Mouse (Mus musculus): ENCODE results near the gene Fn3krp. TPM values are rescaled to one million over a fixed set of nuclear protein-coding genes. Genes with fewer than 3 reads are reported as not detected.
A peak's percentile ranks its signal among the peaks of the same experiment; 100 is the strongest.

The Fn3krp gene
- total RNA-seq, 2 experiments from 2014 or later = 18.8 to 42.9 TPM

- ATAC-seq (replicated peaks; ENCODE audit: low FRiP score, low TSS enrichment, poor library complexity, severe bottlenecking) = no peak
Measured at GRCm38 (mm10) chr11:121439686-121440292, 18.6 kb downstream of the Fn3krp start.

DNA sequence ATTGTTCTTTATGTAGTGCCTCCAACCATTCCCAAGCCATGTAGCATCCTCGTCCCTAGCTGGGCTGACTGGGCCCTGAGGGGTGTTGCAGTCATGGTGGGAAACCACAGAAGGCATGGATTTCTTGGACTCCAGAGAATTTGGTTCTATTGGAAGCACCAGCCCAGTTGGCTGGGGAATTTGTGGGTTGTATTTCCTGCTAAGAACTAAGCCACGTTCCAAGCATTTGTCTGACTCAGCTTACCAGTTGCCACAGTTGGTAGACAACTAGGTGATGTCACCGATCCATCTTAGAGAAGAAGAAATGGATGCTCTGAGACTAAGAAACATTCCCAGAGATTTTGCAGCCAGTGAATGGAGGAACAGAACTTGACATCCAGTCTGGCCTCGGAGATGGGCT is 20.5 kb downstream of the Fn3krp start:
- ATAC-seq (replicated peaks; ENCODE audit: low FRiP score, low TSS enrichment, poor library complexity, severe bottlenecking) = no peak

GRCm38 (mm10) chr11:121442076-121442475 is 20.9 kb downstream of the Fn3krp start:
- ATAC-seq (replicated peaks; ENCODE audit: low FRiP score, low TSS enrichment, poor library complexity, severe bottlenecking) = no peak

DNA sequence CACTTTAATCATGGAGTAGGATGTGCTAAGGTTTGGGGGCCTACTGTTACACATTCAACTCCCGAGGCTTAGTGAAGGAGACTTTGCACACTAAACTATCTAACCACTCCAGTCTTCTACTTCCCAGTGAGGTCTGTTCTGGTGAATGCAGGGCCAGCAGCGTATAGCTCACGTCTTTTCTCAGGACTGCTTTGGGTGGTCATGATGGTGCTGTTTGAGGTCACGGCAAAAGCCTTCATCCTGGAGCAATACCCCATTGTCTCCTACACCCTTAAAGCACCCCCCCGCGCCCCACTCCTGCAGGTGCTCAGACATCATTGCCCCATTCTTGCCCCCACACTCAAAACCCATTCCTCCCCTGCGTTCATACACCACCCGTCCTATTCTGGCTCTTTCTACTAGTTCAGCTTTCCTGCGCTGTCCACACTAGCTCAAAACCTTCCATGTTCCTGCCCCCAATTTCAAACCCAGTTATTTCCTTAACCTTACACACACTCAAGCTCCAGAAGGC is 30.1 kb downstream of the Fn3krp start:
- no peak for ATAC-seq (replicated peaks; ENCODE audit: low FRiP score, low TSS enrichment, poor library complexity, severe bottlenecking)

- peak; percentile 97 for ATAC-seq (replicated peaks; ENCODE audit: low FRiP score, low TSS enrichment, poor library complexity, severe bottlenecking)
Measured at GRCm38 (mm10) chr11:121451753-121452635, 30.8 kb downstream of the Fn3krp start, which contains the start of gene Tbcd. TSS of gene Tbcd (plus strand) at chr11:121451949.

DNA sequence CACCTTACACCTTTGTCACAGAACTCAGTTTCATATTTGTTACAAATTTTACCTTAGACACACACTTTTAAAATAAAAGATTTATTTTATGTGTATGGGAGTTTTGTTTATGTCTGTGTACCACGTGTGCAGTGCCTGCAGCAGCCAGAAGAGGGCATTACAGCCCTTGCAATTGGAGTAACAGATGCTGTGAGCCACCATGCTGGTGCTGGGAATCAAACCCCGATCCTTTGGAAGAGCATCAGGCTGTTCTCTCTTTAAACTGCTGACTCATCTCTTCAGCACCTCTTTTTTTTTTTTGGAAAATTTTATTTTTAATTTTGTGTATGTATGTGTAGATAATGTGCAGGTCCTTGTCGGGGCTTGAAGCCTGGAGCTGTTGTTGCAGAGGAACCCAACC is 36.7 kb downstream of the Fn3krp start:
- ATAC-seq (replicated peaks; ENCODE audit: low FRiP score, low TSS enrichment, poor library complexity, severe bottlenecking) = no peak

- ATAC-seq (replicated peaks; ENCODE audit: low FRiP score, low TSS enrichment, poor library complexity, severe bottlenecking) = no peak
Measured at GRCm38 (mm10) chr11:121467408-121467807, 46.2 kb downstream of the Fn3krp start.

DNA sequence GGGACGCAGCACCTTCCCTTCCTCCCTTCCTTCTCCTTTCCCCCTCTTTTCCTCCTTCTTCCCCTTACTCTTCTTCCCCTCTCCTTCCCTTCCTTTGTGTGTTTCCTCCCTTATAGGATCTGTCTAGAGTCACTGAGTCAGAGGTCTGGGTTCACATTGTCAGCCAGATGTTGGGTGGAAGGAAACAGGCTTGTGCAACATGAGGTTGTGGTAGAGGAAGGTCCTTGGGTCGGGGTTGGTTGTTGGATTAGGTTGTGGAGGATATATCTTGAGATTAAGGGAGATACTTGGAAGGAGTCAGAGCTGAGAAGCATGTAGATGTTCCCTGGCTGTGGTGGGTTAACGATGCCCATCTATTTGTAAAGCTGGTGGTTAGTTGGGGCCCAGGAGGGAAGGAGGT is 53.6 kb downstream of the Fn3krp start:
- no peak for ATAC-seq (replicated peaks; ENCODE audit: low FRiP score, low TSS enrichment, poor library complexity, severe bottlenecking)

DNA sequence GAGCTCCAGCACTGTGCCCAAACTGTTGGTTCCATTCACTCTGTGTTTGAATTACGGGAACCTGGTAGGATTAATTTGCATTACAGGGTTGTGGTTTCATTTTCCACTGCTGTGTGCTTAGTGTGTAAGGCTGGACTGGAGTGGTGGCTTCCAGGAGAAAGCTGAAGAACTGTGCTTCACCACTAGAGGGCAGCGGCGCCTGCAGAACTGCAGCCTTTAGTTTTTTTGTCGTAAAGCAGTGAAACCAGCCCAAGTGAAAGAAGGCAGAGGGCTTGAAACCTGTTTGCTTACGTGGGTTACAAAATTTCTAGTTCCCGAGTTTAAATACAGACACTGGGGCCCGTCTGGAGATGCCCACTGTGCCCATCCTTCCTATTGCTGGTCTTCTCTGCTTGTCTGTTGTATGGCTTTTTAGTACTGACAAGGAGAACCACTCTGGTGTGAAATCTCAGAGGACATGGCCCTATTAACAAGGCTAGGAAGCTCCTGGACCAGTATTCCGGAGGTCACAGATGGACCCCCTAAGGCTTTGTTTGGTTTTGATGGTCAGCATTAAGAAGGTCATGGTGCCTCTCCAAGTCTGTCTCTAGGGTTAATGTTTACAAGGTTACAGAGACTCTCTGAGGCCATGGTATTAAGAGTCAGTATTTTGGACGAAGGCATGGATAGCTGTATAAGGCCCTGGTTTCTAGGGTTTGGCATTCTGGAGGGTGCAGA is 54.7 kb downstream of the Fn3krp start:
- ATAC-seq (replicated peaks; ENCODE audit: low FRiP score, low TSS enrichment, poor library complexity, severe bottlenecking) = peak; percentile 69

DNA sequence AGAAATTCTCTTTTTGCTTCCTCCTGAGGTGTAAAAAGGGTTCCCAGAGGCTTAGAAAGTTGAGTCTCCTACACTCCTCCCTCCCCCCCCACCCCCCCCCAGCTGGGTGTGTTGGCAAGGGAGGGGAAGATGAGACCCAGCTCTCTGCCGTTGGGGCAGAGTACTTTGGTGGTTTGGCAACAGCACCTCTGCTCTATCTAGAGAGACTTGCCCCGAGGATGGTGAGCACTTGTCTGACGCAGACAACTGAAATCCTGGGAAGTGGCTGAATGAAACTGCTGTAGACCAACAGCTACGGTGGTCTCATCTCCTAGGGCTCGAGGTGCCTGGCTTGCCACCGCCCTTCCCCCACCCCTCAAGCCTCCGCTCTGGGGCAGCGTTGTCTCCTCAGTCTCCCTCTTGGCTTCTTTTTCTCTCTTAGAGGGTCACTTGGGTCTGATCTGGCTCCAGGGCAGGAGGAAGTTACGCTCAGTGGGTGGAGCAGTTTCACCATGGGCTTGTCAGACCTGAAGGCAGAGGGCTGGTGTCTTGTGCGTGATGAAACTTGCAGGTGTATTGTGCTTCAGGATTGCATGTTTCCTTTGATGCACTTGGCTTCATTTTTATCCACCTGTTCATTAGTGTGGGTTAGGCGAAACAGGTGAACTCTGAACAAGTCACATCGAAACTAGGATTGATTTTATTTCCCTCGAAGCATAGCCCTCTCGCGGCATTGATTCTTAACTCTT is 58.4 kb downstream of the Fn3krp start:
- ATAC-seq (replicated peaks; ENCODE audit: low FRiP score, low TSS enrichment, poor library complexity, severe bottlenecking) = peak; percentile 67

Other genes with a start within 250 kb of the Fn3krp start
- 7.2 and 7.7 TPM in 2 replicates for gene Hexdc, start 217.0 kb upstream of the Fn3krp start, total RNA-seq (2014; fragmentation: Nextera tagmentation)
- gene Hexdc, start 217.0 kb upstream of the Fn3krp start, total RNA-seq (2017) = 4.5 and 6.0 TPM in 2 replicates
- gene Ogfod3, start 216.7 kb upstream of the Fn3krp start, total RNA-seq (2014; fragmentation: Nextera tagmentation) = 7.8 and 16.0 TPM in 2 replicates
- gene Ogfod3, start 216.7 kb upstream of the Fn3krp start, total RNA-seq (2017) = 8.2 and 13.5 TPM in 2 replicates
- gene Cybc1, start 192.1 kb upstream of the Fn3krp start, total RNA-seq (2014; fragmentation: Nextera tagmentation) = 30.0 and 42.6 TPM in 2 replicates
- 18.2 and 27.2 TPM in 2 replicates for gene Cybc1, start 192.1 kb upstream of the Fn3krp start, total RNA-seq (2017)
- 46.0 and 51.1 TPM in 2 replicates for gene Narf, start 184.1 kb upstream of the Fn3krp start, total RNA-seq (2014; fragmentation: Nextera tagmentation)
- gene Narf, start 184.1 kb upstream of the Fn3krp start, total RNA-seq (2017) = 43.7 and 63.3 TPM in 2 replicates
- 40.4 and 62.7 TPM in 2 replicates for gene Foxk2, start 161.4 kb upstream of the Fn3krp start, total RNA-seq (2014; fragmentation: Nextera tagmentation)
- gene Foxk2, start 161.4 kb upstream of the Fn3krp start, total RNA-seq (2017) = 21.3 and 27.3 TPM in 2 replicates
- gene Wdr45b, start 67.0 kb upstream of the Fn3krp start, total RNA-seq (2014; fragmentation: Nextera tagmentation) = 34.6 and 37.4 TPM in 2 replicates
- gene Wdr45b, start 67.0 kb upstream of the Fn3krp start, total RNA-seq (2017) = 33.6 and 41.1 TPM in 2 replicates
- gene Rab40b, start 33.1 kb upstream of the Fn3krp start, total RNA-seq (2014; fragmentation: Nextera tagmentation) = 2.2 TPM in 1 of 2 replicates, not detected in the other
- gene Rab40b, start 33.1 kb upstream of the Fn3krp start, total RNA-seq (2017) = 0.19 and 1.4 TPM in 2 replicates
- gene Fn3k, start 13.5 kb downstream of the Fn3krp start, total RNA-seq (2014; fragmentation: Nextera tagmentation) = 0.81 TPM in 1 of 2 replicates, not detected in the other
- gene Fn3k, start 13.5 kb downstream of the Fn3krp start, total RNA-seq (2017) = 0.11 and 0.47 TPM in 2 replicates
- 64.2 and 85.0 TPM in 2 replicates for gene Tbcd, start 30.5 kb downstream of the Fn3krp start, total RNA-seq (2014; fragmentation: Nextera tagmentation)
- gene Tbcd, start 30.5 kb downstream of the Fn3krp start, total RNA-seq (2017) = 53.6 and 105 TPM in 2 replicates
- gene Zfp750, start 97.9 kb downstream of the Fn3krp start, total RNA-seq (2014; fragmentation: Nextera tagmentation) = not detected in 2 replicates
- 0.66 TPM in 1 of 2 replicates, not detected in the other for gene Zfp750, start 97.9 kb downstream of the Fn3krp start, total RNA-seq (2017)

Data from megakaryocyte-erythroid progenitor cell, adult 5-6 weeks (primary cell).